Mouse (Mus musculus): ENCODE results near the gene Slc9a3r1.

Slc9a3r1 gene

GRCm38 (mm10) chr11:115162832-115163480 lies at the start of gene Slc9a3r1:
Slc9a3r1 (plus strand) TSS chr11:115163341.
- peak; percentile 99 for DNase-seq

- DNase-seq = no peak
Observed at GRCm38 (mm10) chr11:115119409-115119808, 43.7 kb upstream of the Slc9a3r1 start.

- DNase-seq = no peak
Observed at GRCm38 (mm10) chr11:115128483-115128882, 34.7 kb upstream of the Slc9a3r1 start.

GRCm38 (mm10) chr11:115129508-115130126 lies 33.5 kb upstream of the Slc9a3r1 start:
- no peak for DNase-seq

GRCm38 (mm10) chr11:115131768-115132381 lies 31.3 kb upstream of the Slc9a3r1 start:
- no peak for DNase-seq

GRCm38 (mm10) chr11:115133800-115134199 lies 29.3 kb upstream of the Slc9a3r1 start, which contains the start of gene Cd300lf:
Cd300lf (minus strand) TSS chr11:115133992.
- DNase-seq = no peak

GRCm38 (mm10) chr11:115138597-115139262 lies 24.4 kb upstream of the Slc9a3r1 start:
- no peak for DNase-seq

GRCm38 (mm10) chr11:115141970-115142369 lies 21.2 kb upstream of the Slc9a3r1 start:
- DNase-seq = no peak

GRCm38 (mm10) chr11:115147813-115148212 lies 15.3 kb upstream of the Slc9a3r1 start:
- DNase-seq = no peak

GRCm38 (mm10) chr11:115150741-115151254 lies 12.3 kb upstream of the Slc9a3r1 start:
- no peak for DNase-seq

- peak; percentile 71 for DNase-seq
Observed at GRCm38 (mm10) chr11:115151755-115152429, 11.2 kb upstream of the Slc9a3r1 start.

GRCm38 (mm10) chr11:115153088-115153487 lies 10.1 kb upstream of the Slc9a3r1 start:
- DNase-seq = no peak

GRCm38 (mm10) chr11:115153699-115154292 lies 9.3 kb upstream of the Slc9a3r1 start:
- peak; percentile 85 for DNase-seq

GRCm38 (mm10) chr11:115155053-115155634 lies 8.0 kb upstream of the Slc9a3r1 start:
- no peak for DNase-seq

GRCm38 (mm10) chr11:115157933-115158719 lies 5.0 kb upstream of the Slc9a3r1 start:
- no peak for DNase-seq

- DNase-seq = peak; percentile 98
Observed at GRCm38 (mm10) chr11:115160016-115160797, 2.9 kb upstream of the Slc9a3r1 start.

GRCm38 (mm10) chr11:115160883-115161577 lies 2.1 kb upstream of the Slc9a3r1 start:
- peak; percentile 77 for DNase-seq

GRCm38 (mm10) chr11:115161578-115162204 lies 1.4 kb upstream of the Slc9a3r1 start:
- no peak for DNase-seq

- no peak for DNase-seq
Observed at GRCm38 (mm10) chr11:115162205-115162601, 938 bp upstream of the Slc9a3r1 start.

Measured in kidney, adult 9 months (tissue).